Mouse (Mus musculus) G1E (cell line): Measurements from ENCODE around the gene Gm44790. TPM values are rescaled to one million over a fixed set of nuclear protein-coding genes. Genes with fewer than 3 reads are reported as not detected.

Experiments used
- ATAC-seq: 2 replicates; pipeline ENCODE4 v1.8.0; 2016; ENCODE audit warnings: mild to moderate bottlenecking; ENCODE audit not compliant: insufficient number of reproducible peaks, poor library complexity, low FRiP score, severe bottlenecking; ENCODE audit errors: extremely low read depth
- DNase-seq: peaks from one replicate; pipeline ENCODE4 v3.0.0; 2012; ENCODE audit warnings: low spot score
- H3K27me3 ChIP-seq: 2 replicates; pipeline ENCODE4 v1.6.1; 2012; ENCODE audit warnings: mild to moderate bottlenecking, low read length, inconsistent platforms; ENCODE audit not compliant: insufficient read depth
- H3K36me3 ChIP-seq: replicated peaks from 2 replicates; pipeline ENCODE3; 2012; ENCODE audit warnings: mild to moderate bottlenecking, inconsistent platforms
- H3K4me1 ChIP-seq: 2 replicates; pipeline ENCODE4 v1.6.1; 2012; ENCODE audit warnings: low read depth, low read length, inconsistent platforms, mixed read lengths; ENCODE audit not compliant: insufficient read depth
- H3K4me3 ChIP-seq: 2 replicates; pipeline ENCODE4 v1.5.1; 2012; ENCODE audit warnings: low read depth, mild to moderate bottlenecking, inconsistent platforms, low read length, moderate library complexity, mixed read lengths
- H3K9me3 ChIP-seq: replicated peaks from 2 replicates; pipeline ENCODE4 v1.6.1; 2012; ENCODE audit warnings: inconsistent platforms
- CTCF ChIP-seq: IDR thresholded peaks from 2 replicates; pipeline ENCODE4 v1.5.1; 2012; ENCODE audit warnings: low read depth, low read length, inconsistent platforms, mixed read lengths
- GATA1 ChIP-seq: IDR thresholded peaks from 2 replicates; pipeline ENCODE4 v1.6.1; 2012; ENCODE audit warnings: borderline replicate concordance, low read length, inconsistent platforms, mixed read lengths
- GATA2 ChIP-seq: IDR thresholded peaks from 2 replicates; pipeline ENCODE4 v1.6.1; 2012; ENCODE audit warnings: low read depth, low read length, inconsistent platforms, borderline replicate concordance
- POLR2AphosphoS5 ChIP-seq: IDR thresholded peaks from 2 replicates; pipeline ENCODE4 v1.6.1; 2012; ENCODE audit warnings: low read depth, low read length, inconsistent platforms; ENCODE audit not compliant: insufficient replicate concordance
- TAL1 ChIP-seq: conservative IDR thresholded peaks from 2 replicates; pipeline ENCODE4 v1.6.1; 2012; ENCODE audit warnings: low read depth, low read length, inconsistent platforms, mixed read lengths
- polyA plus RNA-seq: library from polyadenylated mRNA; stranded (reverse); fragments of >175 nt; gene quantifications from 2 replicates; pipeline ENCODE4 v1.2.3, GENCODE M21; 2012
- total RNA-seq, 2 experiments: library from RNA; stranded (forward) in 1 of 2; stranded (reverse) in 1 of 2; fragments of 200-1000 nt in 1 of 2; fragments of >200 nt in 1 of 2; fragmentation: Nextera tagmentation in 1 of 2; gene quantifications; 2 replicates each; pipeline ENCODE4 v1.2.3; 2014 to 2017

Gene Gm44790
- total and polyA plus RNA-seq, 3 experiments: 0.78 to 0.87 TPM; not detected in 1

- Histone ChIP-seq H3K9me3 (no peaks in the 10 kb centered on the region), H3K4me3 (no peak overlapping the region; the same call in 1 of the 2 replicates), H3K36me3 (peaks cover 43% of the 10 kb centered on the region), H3K27me3 (no peaks in the 10 kb centered on the region), H3K4me1 (peaks cover 45% of the 10 kb centered on the region)
- ATAC-seq (no peak), DNase-seq (no peak)
- TF ChIP-seq GATA2 (no peak), POLR2AphosphoS5 (no peak), TAL1 (no peak), CTCF (no peak), GATA1 (no peak)
Observed at GRCm38 (mm10) chr6:86474072-86474471, 47.6 kb downstream of the Gm44790 start.

- peaks cover 50% of the 10 kb centered on the region for H3K4me1 ChIP-seq
- TF ChIP-seq GATA2 (no peak), CTCF (no peak), TAL1 (no peak), POLR2AphosphoS5 (no peak), GATA1 (no peak)
- DNase-seq: no peak
Observed at GRCm38 (mm10) chr6:86474646-86475181, 48.3 kb downstream of the Gm44790 start.

GRCm38 (mm10) chr6:86475462-86476167 is 49.2 kb downstream of the Gm44790 start:
- no peak for DNase-seq
- TF ChIP-seq GATA1 (no peak), POLR2AphosphoS5 (no peak), TAL1 (no peak), CTCF (no peak), GATA2 (no peak)
- H3K36me3 ChIP-seq: peaks cover 29% of the 10 kb centered on the region
- H3K4me3 ChIP-seq: no peak overlapping the region
- no peaks in the 10 kb centered on the region for H3K9me3 ChIP-seq
- H3K27me3 ChIP-seq: no peaks in the 10 kb centered on the region
- peaks cover 53% of the 10 kb centered on the region for H3K4me1 ChIP-seq
- no peak for ATAC-seq

More at GRCm38 (mm10) chr6:86474646-86475181, 48.3 kb downstream of the Gm44790 start:
- H3K4me3 ChIP-seq: no peak overlapping the region
- no peaks in the 10 kb centered on the region for H3K9me3 ChIP-seq
- no peak for ATAC-seq
- peaks cover 37% of the 10 kb centered on the region for H3K36me3 ChIP-seq
- H3K27me3 ChIP-seq: no peaks in the 10 kb centered on the region

GRCm38 (mm10) chr6:86476931-86477330 is 50.5 kb downstream of the Gm44790 start:
- TF ChIP-seq CTCF: no peak
- TF ChIP-seq GATA2: no peak
- H3K9me3 ChIP-seq: no peaks in the 10 kb centered on the region
- peaks cover 44% of the 10 kb centered on the region for H3K4me1 ChIP-seq
- H3K4me3 ChIP-seq: no peak overlapping the region
- H3K27me3 ChIP-seq: no peaks in the 10 kb centered on the region
- no peak for DNase-seq
- no peak for ATAC-seq
- H3K36me3 ChIP-seq: peaks cover 26% of the 10 kb centered on the region

- ATAC-seq (no peak), DNase-seq (no peak)
- H3K4me1 ChIP-seq: peaks cover 26% of the 10 kb centered on the region
- peaks cover 23% of the 10 kb centered on the region for H3K36me3 ChIP-seq
- TF ChIP-seq GATA2 (no peak), TAL1 (no peak), CTCF (no peak), GATA1 (no peak), POLR2AphosphoS5 (no peak)
- H3K9me3 ChIP-seq: no peaks in the 10 kb centered on the region
- H3K27me3 ChIP-seq: no peaks in the 10 kb centered on the region
- no peak overlapping the region for H3K4me3 ChIP-seq
Observed at GRCm38 (mm10) chr6:86479311-86479710, 52.9 kb downstream of the Gm44790 start.

GRCm38 (mm10) chr6:86479816-86480188 is 53.3 kb downstream of the Gm44790 start:
- H3K4me1 ChIP-seq: peaks cover 25% of the 10 kb centered on the region
- TF ChIP-seq CTCF: no peak
- TF ChIP-seq TAL1: no peak
- no peak for TF ChIP-seq GATA1
- TF ChIP-seq POLR2AphosphoS5: no peak
- no peak for TF ChIP-seq GATA2
- H3K4me3 ChIP-seq: no peak overlapping the region
- peaks cover 22% of the 10 kb centered on the region for H3K36me3 ChIP-seq
- no peaks in the 10 kb centered on the region for H3K9me3 ChIP-seq
- no peaks in the 10 kb centered on the region for H3K27me3 ChIP-seq
- ATAC-seq: no peak
- DNase-seq: no peak
